Mouse (Mus musculus) bone marrow macrophage, adult 2 months (primary cell): ENCODE results near the gene Vsig2.

Source experiments
- CTCF ChIP-seq: IDR thresholded peaks from 2 replicates; pipeline ENCODE4 v1.5.1; 2012; ENCODE audit warnings: low read depth, mild to moderate bottlenecking, low read length, moderate library complexity
- POLR2A ChIP-seq: IDR thresholded peaks from 2 replicates; pipeline ENCODE4 v1.6.1; 2012; ENCODE audit warnings: mild to moderate bottlenecking, low read depth, low read length, borderline replicate concordance

DNA sequence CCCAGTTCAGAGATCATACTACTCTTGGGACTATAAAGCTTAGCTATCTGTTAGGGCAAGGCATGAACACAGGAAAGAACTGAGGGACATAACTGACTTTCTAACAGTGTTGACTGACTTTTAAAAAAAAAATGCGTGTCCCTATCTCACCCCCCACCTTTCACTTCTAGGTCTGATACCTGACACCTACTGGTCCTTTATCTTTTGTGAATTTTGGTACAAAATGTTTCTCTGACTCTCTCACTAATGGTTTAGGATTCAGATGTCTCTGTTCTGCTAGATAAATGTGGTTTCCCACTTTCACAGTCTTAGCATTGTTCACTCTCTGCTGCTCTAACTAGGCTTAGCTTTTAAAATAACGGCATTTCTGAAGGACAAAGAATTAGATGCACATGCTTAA lies 53.0 kb downstream of the Vsig2 start:
- TF ChIP-seq CTCF = no peak
- no peak for TF ChIP-seq POLR2A
